Mouse (Mus musculus) testis, adult 2 months (tissue): Measurements from ENCODE around the gene Ythdf2. TPM values are rescaled to one million over a fixed set of nuclear protein-coding genes. Genes with fewer than 3 reads are reported as not detected.

Experiments
- H3K27ac ChIP-seq: fragments of 200-500 bp; 2 replicates; pipeline ENCODE4 v1.5.1; 2012; ENCODE audit warnings: low read depth, low read length; ENCODE audit not compliant: control insufficient read depth, insufficient read depth
- H3K27me3 ChIP-seq: fragments of 200-500 bp; 2 replicates; pipeline ENCODE4 v1.6.1; 2012; ENCODE audit warnings: mild to moderate bottlenecking, low read length, moderate library complexity; ENCODE audit not compliant: control insufficient read depth, insufficient read depth
- H3K36me3 ChIP-seq: fragments of 200-500 bp; 2 replicates; pipeline ENCODE4 v1.6.1; 2012; ENCODE audit warnings: mild to moderate bottlenecking, low read length; ENCODE audit not compliant: control insufficient read depth, insufficient read depth
- H3K4me1 ChIP-seq: fragments of 200-500 bp; 2 replicates; pipeline ENCODE4 v1.6.1; 2012; ENCODE audit warnings: low read length; ENCODE audit not compliant: control insufficient read depth, insufficient read depth
- H3K4me3 ChIP-seq: fragments of 200-500 bp; 2 replicates; pipeline ENCODE4 v1.5.1; 2012; ENCODE audit warnings: low read depth, mild to moderate bottlenecking, low read length, moderate library complexity, mixed read lengths; ENCODE audit not compliant: control insufficient read depth
- CTCF ChIP-seq: fragments of 200-500 bp; IDR thresholded peaks from 2 replicates; pipeline ENCODE4 v1.5.1; 2012; ENCODE audit warnings: low read depth, mild to moderate bottlenecking, inconsistent platforms, low read length, moderate library complexity; ENCODE audit not compliant: control insufficient read depth, insufficient read depth, insufficient replicate concordance
- POLR2A ChIP-seq: fragments of 200-500 bp; IDR thresholded peaks from 2 replicates; pipeline ENCODE4 v1.6.1; 2012; ENCODE audit warnings: low read depth, mild to moderate bottlenecking, inconsistent platforms, low read length, moderate library complexity; ENCODE audit not compliant: control insufficient read depth
- polyA plus RNA-seq: library from polyadenylated mRNA; depleted of rRNA; stranded (reverse); fragments of >200 nt; gene quantifications from 2 replicates; pipeline ENCODE4 v1.2.3, GENCODE M21; 2012; rRNA removed

Gene Ythdf2
- polyA plus RNA-seq, 1 experiment = 14.5 TPM

DNA sequence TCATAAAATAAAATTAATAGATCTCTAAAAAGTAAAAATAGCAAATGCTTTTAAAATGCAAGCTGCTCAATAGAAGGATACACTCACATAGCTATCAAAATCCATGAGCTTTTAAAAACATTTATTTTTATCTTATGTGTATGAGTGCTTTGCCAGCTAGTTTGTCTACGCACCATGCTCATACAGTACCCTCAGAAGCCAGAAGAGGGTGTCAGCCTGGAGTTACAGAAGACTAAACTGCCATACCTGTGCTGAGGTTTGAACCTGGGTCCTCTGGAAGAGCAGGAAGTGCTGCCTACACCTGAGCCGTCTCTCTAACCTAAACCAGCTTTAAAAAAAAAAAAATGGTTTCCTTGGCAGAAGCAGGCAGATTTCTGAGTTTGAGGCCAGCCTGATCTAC is 73.5 kb downstream of the Ythdf2 start:
- H3K4me3 ChIP-seq = no peak overlapping the region
- TF ChIP-seq POLR2A (no peak), CTCF (no peak)
- H3K27ac ChIP-seq = no peak overlapping the region
- H3K4me1 ChIP-seq = no peaks in the 10 kb centered on the region; the same call in 1 of the 2 replicates
- H3K27me3 ChIP-seq = no peaks in the 10 kb centered on the region
- no peaks in the 10 kb centered on the region for H3K36me3 ChIP-seq

DNA sequence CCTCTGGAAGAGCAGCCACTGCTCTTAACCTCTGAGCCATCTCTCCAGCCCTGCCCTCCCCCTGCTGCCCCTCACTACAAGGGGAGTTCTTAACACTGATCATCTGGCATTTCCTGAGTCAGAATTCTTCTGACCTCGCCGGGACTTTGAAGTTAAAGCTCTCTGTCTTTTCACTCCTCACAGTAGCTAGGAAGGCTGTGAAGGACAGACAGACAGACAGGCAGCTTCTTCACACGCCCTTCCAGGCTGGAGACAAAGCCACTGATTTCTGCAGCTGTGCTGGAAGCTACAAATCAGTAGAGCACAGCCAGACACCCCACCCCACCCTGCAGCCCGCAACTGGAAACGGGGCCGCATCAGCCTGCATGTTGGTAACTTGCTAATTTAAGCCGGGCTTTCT is 75.1 kb downstream of the Ythdf2 start:
- H3K27ac ChIP-seq = no peak overlapping the region
- no peaks in the 10 kb centered on the region for H3K27me3 ChIP-seq
- H3K36me3 ChIP-seq = no peaks in the 10 kb centered on the region
- H3K4me1 ChIP-seq = no peaks in the 10 kb centered on the region
- H3K4me3 ChIP-seq = no peak overlapping the region
- TF ChIP-seq CTCF = no peak
- TF ChIP-seq POLR2A = no peak

Other genes with a start within 250 kb of the Ythdf2 start
- gene Gm10300, start 137.6 kb downstream of the Ythdf2 start, polyA plus RNA-seq = not detected in 2 replicates
- gene Epb41, start 137.0 kb downstream of the Ythdf2 start, polyA plus RNA-seq = 8.7 and 9.6 TPM in 2 replicates
- 0.61 and 0.83 TPM in 2 replicates for gene Oprd1, start 67.8 kb downstream of the Ythdf2 start, polyA plus RNA-seq
- 13.7 and 14.1 TPM in 2 replicates for gene Gmeb1, start 49.3 kb upstream of the Ythdf2 start, polyA plus RNA-seq
- 37.0 and 38.5 TPM in 2 replicates for gene Taf12, start 62.1 kb upstream of the Ythdf2 start, polyA plus RNA-seq
- 24.9 and 31.4 TPM in 2 replicates for gene Rab42, start 91.1 kb upstream of the Ythdf2 start, polyA plus RNA-seq
- 5.1 and 6.0 TPM in 2 replicates for gene Trnau1ap, start 117.2 kb upstream of the Ythdf2 start, polyA plus RNA-seq
- 179 and 185 TPM in 2 replicates for gene Rcc1, start 141.3 kb upstream of the Ythdf2 start, polyA plus RNA-seq
- gene Phactr4, start 210.2 kb upstream of the Ythdf2 start, polyA plus RNA-seq = 6.6 and 8.5 TPM in 2 replicates